Mouse (Mus musculus) c-Kit-positive CD71-positive TER-119-positive erythroid progenitor cells, embryonic 14.5 days (primary cell): ENCODE measurements around the gene March11.

Experiments used
- DNase-seq: peaks from one replicate; pipeline ENCODE4 v3.0.0-alpha.2; 2013; ENCODE audit warnings: low spot score

Gene March11

GRCm38 (mm10) chr15:26374232-26374631 is 65.4 kb downstream of the March11 start:
- no peak for DNase-seq

GRCm38 (mm10) chr15:26374946-26375345 is 66.1 kb downstream of the March11 start:
- no peak for DNase-seq

GRCm38 (mm10) chr15:26377355-26377754 is 68.5 kb downstream of the March11 start:
- DNase-seq: no peak

GRCm38 (mm10) chr15:26378879-26379278 is 70.0 kb downstream of the March11 start:
- no peak for DNase-seq

GRCm38 (mm10) chr15:26379831-26380230 is 71.0 kb downstream of the March11 start:
- DNase-seq: no peak

GRCm38 (mm10) chr15:26380844-26381243 is 72.0 kb downstream of the March11 start:
- DNase-seq: no peak

GRCm38 (mm10) chr15:26390001-26390400 is 81.2 kb downstream of the March11 start:
- no peak for DNase-seq

- DNase-seq: no peak
Observed at GRCm38 (mm10) chr15:26396556-26396955, 87.7 kb downstream of the March11 start.

- DNase-seq: no peak
Observed at GRCm38 (mm10) chr15:26425284-26425683, 116.4 kb downstream of the March11 start.

- no peak for DNase-seq
Observed at GRCm38 (mm10) chr15:26426231-26426630, 117.4 kb downstream of the March11 start.

- DNase-seq: no peak
Observed at GRCm38 (mm10) chr15:26430565-26430964, 121.7 kb downstream of the March11 start.

- DNase-seq: no peak
Observed at GRCm38 (mm10) chr15:26432676-26433075, 123.8 kb downstream of the March11 start.

- no peak for DNase-seq
Observed at GRCm38 (mm10) chr15:26435725-26436124, 126.9 kb downstream of the March11 start.

GRCm38 (mm10) chr15:26437113-26437512 is 128.3 kb downstream of the March11 start:
- DNase-seq: no peak
